Mouse (Mus musculus) brain, adult 10 weeks (tissue): ENCODE measurements around the gene Duox1. TPM values are rescaled to one million over a fixed set of nuclear protein-coding genes. Genes with fewer than 3 reads are reported as not detected.

ENCODE experiments used
- polyA plus RNA-seq: library from polyadenylated mRNA; stranded (reverse); fragments of 350-450 nt; fragmentation: Illumina TruSeq; extraction: RNeasy Lipid Tissue Mini Kit (QIAGEN cat#74804); gene quantifications from one replicate; pipeline ENCODE4 v1.2.3, GENCODE M21; 2015; ENCODE audit warnings: low read depth, low replicate concordance

The Duox1 gene
- polyA plus RNA-seq, result not detected

GRCm38 (mm10) chr2:122315372-122315771 is at the start of gene Duox1:
Gene Duox1 (plus strand): TSS chr2:122315672.

GRCm38 (mm10) chr2:122298096-122298499 is 17.4 kb upstream of the Duox1 start, which contains the start of gene Duox2:
Gene Duox2 (minus strand): TSS chr2:122298449.

GRCm38 (mm10) chr2:122298596-122299490 is 16.6 kb upstream of the Duox1 start, which contains the start of gene Duoxa2:
Gene Duoxa2 (plus strand): TSS chr2:122298900.

GRCm38 (mm10) chr2:122313536-122313935 is 1.9 kb upstream of the Duox1 start, which contains the start of gene Duoxa1:
Gene Duoxa1 (minus strand): TSS chr2:122313730.

GRCm38 (mm10) chr2:122368995-122369739 is 53.7 kb downstream of the Duox1 start, which contains the start of gene Shf:
Gene Shf (minus strand): TSS chr2:122369162.

Other genes starting within 250 kb of the Duox1 start
- 7.6 TPM for gene Spg11, start 197.3 kb upstream of the Duox1 start, polyA plus RNA-seq
- 261 TPM for gene B2m, start 168.0 kb upstream of the Duox1 start, polyA plus RNA-seq
- not detected for gene Trim69, start 155.0 kb upstream of the Duox1 start, polyA plus RNA-seq
- gene Patl2, start 129.5 kb upstream of the Duox1 start, polyA plus RNA-seq, result not detected
- not detected for gene Terb2, start 129.4 kb upstream of the Duox1 start, polyA plus RNA-seq
- gene Sord, start 80.9 kb upstream of the Duox1 start, polyA plus RNA-seq, result 23.4 TPM
- gene Duox2, start 17.2 kb upstream of the Duox1 start, polyA plus RNA-seq, result not detected
- gene Duoxa2, start 16.8 kb upstream of the Duox1 start, polyA plus RNA-seq, result not detected
- gene Duoxa1, start 1.9 kb upstream of the Duox1 start, polyA plus RNA-seq, result not detected
- 61.9 TPM for gene Shf, start 53.5 kb downstream of the Duox1 start, polyA plus RNA-seq
- gene Slc28a2, start 110.8 kb downstream of the Duox1 start, polyA plus RNA-seq, result 0.15 TPM
- not detected for gene Gm14085, start 169.3 kb downstream of the Duox1 start, polyA plus RNA-seq